Mouse (Mus musculus) heart, postnatal 36 days (tissue): ENCODE data around the gene Hsdl2. TPM values are rescaled to one million over a fixed set of nuclear protein-coding genes. Genes with fewer than 3 reads are reported as not detected.
"Not testable (repeated sequence)": the region's sequence is repeated elsewhere in the genome, so short reads cannot be mapped to it uniquely, and the experiment has no call there.

Experiments
- DNase-seq, 2 experiments: peaks; one replicate each; pipeline ENCODE4 v3.0.0; 2021 to 2022
- intact Hi-C: fragments of 180-260 bp; cut with DNase I; formaldehyde crosslinking; loops from one replicate; pipeline ENCODE4 v1.15.1; 2025
- total RNA-seq, 2 experiments: library from RNA; stranded (reverse); gene quantifications; 2 replicates each; pipeline ENCODE4 v1.2.3; 2021

The Hsdl2 gene
- total RNA-seq = 100 to 1,000 TPM; 240 to 258 TPM

DNA sequence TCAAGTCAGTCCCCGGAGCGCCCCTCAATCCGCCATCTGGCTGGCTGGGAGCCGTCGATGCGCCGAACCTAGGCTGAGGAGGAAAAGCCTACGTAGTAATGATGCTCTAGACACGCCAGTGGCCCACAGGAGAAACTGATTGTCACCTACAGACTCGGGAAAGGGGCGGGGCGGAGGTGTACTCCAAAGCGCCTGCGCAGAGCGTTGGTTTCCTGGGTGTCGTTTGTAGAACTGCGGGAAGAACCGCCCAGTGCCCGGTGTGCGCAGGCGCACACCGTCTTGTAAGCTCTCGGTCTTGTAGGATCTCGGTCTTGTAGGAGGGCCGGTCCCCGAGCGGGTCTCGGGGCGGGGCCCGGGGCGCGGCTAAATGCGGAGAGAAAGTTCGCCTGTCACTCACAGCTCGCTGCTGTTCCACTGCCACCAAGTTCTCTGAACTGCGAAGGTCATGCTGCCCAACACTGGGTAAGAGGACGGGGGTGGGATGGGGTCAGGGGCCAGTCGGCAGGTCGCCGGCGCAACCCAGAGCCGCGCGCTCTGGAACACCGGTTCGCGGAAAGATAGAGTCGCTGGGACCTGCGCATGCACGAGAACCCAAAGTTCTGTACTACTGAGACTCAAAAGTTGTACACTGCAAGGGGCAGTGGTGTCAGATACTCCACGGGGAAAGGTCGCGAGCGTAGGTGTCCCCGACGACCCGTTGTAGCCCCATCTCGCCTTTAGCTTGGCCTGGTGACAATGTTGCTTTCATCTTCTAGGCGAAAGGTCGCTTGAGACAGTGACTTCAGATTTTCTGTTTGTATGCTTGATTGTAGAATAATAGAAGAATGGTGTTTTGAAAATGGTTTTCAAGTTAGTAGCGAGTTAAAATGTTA lies at the start of gene Hsdl2:
TSS of gene Hsdl2 (plus strand) at position 250 of the 872 bp plus-strand sequence.
- intact Hi-C loops = no loop called here
- DNase-seq = peak; percentile 94 to 95

DNA sequence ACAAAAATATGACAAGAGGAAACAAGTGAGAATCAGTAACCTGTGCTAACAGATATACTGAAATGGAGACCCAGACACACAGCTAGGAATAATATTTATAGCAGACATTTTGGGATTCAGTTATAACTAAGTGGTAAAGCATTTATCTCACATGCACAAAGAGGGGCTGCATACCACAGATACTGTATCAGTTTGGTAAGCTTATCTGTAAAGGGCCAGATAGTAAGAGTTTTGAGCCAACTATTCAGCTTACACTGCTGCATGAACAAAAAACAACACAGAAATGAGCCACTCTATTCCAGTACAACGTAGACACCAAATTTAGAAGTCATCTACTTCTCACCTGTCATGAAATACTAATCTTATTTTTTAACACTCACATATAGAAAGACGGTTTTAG lies 48.1 kb upstream of the Hsdl2 start:
- intact Hi-C loops = no loop called here
- no peak for DNase-seq

DNA sequence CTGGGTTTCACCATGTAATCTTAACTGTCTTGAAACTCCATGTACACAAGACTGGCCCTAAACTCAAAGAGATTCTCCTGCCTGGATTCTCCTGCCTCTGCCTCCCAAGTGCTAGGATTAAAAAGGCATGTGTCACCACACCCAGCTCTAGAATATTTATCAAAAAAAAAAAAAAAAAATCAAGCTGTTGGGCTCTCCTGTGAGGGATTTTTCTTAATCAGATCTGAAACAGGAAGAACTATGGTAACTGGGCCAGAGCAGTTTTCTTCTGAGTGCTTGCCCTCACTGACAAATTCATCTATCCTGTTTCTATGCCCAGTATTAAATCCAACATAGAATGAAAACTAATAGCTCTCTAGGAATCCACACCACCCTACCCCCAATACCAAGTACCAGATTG lies 45.7 kb upstream of the Hsdl2 start:
- intact Hi-C loops = no loop called here
- DNase-seq = no peak

DNA sequence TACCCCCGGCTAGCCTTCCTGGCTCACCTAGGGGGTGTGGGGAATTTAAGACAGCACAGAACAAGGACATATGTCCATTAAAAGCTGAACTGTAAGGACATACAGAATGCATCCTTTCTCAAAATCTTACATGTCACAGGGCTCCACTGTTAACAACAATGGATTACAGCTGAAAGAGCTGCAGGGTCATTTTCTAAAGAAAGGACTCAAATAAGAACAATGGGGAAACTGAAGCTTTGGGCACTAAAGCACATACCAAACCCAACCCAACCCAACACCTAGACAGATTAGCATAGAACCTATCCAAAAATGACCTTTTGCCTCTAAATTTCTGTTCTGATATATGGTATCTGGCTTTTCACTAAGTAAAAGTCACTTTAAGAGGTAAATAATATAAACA lies 45.1 kb upstream of the Hsdl2 start:
- no peak for DNase-seq
- intact Hi-C loops = no loop called here

DNA sequence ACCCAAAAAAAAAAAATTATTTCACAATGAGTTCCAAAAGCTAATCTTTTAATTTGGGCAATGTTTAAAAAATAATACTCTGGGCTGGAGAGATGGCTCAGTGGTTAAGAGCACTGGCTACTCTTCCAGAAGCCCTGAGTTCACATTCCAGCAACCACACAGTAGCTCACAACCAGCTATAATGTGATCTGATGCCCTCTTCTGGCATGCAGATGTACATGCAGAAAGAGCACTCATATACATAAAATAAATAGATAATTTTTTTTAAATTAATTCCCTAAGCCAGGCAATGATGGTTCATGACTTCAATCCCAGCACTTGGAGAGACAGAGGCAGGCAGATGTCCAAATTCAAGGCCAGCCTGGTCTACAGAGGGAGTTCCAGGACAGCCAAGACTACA lies 38.4 kb upstream of the Hsdl2 start:
- DNase-seq = no peak
- intact Hi-C loops = no loop called here

DNA sequence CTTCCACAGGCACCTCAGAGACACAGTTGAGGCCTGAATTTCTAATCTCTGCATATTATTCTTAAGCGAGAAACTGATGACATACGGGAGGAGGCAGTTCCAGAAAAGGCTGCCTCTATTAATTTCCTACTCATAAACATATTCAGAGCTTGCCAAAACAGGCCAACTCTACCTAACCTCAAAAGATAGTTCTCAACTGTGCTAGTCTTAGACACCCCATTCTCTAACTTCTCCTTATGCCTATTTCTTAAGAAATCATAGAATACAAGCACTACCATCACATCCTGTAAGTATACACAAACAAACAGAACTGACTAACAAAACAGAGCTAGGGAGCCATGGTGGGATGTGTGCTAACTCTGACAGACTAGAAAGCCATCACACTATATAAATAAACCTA lies 36.7 kb upstream of the Hsdl2 start:
- intact Hi-C loops = loop anchor here (5.0 kb wide), 1 partner anchor 47 kb away; no protein-coding TSS in a partner anchor
- no peak for DNase-seq

DNA sequence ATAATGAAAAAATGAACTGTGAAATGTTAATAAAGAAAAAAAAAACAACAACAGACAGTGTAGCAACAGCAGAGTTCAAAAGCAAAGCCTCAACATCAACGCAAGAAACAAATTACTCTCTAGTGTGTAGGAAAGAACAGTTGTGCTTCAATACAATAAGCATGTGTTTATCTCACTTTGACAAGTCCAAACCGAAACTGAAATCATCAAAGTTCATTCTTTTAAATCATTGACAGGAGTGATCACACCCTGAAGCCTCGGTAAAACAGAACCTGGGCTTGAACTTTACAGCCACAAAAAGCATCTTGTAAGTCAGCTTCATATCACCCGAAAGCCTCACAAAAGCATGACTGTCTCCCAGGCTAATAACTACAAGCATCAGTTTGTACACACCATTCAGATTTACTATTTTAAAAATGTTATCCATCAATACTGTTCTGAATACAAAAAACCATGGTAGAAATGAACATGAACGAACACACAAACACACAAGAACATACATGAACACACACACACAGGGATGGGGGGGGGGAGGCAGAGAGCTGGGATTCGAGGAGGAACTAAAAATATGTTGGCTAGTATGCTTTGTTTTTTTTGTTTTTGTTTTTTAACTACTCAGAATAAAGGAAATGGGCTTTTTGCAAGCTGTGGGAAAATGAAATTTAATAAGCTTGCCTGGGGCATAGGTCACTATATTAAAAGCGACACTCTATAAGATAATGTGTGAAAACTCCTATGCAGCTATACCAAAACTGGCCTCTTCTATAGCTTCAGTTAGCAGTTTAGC lies 34.9 kb upstream of the Hsdl2 start:
- DNase-seq = no peak
- intact Hi-C loops = loop anchor here (5.0 kb wide), 1 partner anchor 49 kb away; no protein-coding TSS in a partner anchor

DNA sequence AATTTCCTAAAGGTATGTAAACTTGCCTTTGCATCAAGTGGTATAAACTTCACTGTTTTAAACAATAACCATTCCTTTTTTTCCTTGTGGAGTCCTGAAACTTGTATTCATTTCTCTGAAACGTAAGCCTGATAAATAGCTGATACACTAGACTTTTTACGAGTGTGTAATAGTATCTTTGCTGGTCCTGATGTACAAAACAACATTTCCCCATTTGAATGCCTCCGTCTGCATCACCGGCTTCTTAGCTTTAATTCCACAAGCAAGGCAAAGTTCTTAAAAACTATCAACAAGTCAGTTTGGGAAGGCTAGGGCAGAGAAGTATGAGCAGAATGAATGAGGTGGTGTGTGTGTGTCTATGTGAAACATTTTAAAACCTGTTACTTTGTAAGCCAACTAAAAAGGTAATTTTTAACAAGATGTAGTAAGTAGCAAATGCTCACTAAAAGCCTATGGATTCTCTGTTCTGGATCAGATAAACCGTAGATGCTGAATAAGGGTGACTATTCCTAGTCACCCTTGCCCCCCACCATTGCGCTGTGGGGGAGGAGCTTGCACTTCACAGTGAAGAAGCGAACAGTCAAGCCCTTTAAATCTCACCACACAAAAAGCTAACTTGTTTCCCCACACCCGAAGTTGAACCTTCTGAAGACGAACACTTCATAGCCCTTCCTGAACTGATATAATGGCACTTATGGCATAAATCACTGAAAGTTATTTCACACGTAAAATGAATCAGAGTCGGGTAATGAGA lies 34.0 kb upstream of the Hsdl2 start:
- DNase-seq = peak in 1 of 2 experiments; percentile 14
- intact Hi-C loops = loop anchor here (5.0 kb wide), 1 partner anchor 50 kb away; no protein-coding TSS in a partner anchor

DNA sequence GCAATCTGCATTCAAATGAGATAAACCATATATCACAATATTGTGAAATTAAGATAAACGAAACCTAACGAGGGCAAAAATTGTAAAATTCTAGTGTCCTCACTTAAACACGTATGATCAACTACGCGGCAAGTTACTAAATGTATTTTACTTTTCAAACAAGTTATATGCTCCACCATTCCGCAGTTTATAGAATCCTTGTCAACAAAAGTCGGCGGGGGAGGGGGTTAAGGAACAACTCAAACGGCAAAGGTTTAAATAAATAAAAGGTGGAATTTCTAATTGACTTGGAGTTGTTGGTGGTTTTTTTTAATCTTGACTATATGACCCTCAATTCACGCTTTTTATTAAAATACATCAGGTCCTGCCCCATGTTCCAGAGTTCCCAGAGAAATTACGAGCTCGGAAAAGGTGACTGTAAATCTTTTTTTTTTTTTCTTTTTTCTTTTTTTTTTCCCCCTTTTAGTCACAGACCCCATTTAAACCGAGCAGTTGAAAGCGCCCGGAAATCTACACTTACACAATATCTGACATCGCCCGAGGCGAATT lies 33.3 kb upstream of the Hsdl2 start:
- intact Hi-C loops = loop anchor here (2.0 to 5.0 kb wide), 2 partner anchors 51 to 359 kb away; partner anchors contain the start of gene Ugcg
- no peak for DNase-seq

DNA sequence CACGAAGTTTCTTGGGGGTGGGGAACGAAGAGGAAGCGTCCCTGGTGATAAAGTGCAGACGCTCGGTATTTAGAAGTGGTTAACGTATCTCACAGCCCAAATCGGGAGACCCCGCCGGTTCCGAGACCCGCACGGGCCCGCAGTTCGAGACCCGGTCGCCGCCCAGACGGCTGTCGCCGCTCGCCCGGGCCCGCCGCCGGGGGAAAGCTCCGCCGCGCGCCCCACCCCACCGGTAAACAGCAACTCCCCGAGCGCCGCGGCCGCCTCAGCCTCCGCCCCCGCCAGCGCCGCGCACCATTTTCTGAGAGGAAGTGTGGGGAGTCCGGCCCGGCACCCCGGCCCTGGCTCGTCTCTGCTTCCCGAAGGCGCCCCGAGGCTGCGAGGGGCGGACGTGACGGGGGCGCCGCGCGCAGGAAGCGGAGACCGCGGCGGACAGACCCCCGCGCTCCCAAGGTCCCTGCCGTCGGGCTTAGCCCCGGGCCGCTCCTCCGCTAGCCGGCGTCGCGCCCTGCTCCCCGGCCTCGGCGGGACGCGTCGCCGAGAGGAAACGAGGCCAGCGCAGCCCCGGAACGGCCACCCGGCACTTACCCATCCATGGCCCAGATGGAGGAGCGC lies 32.7 kb upstream of the Hsdl2 start:
- intact Hi-C loops = loop anchor here (2.0 to 5.0 kb wide), 2 partner anchors 51 to 360 kb away; partner anchors contain the start of gene Ugcg
- peak; percentile 79 to 86 for DNase-seq

DNA sequence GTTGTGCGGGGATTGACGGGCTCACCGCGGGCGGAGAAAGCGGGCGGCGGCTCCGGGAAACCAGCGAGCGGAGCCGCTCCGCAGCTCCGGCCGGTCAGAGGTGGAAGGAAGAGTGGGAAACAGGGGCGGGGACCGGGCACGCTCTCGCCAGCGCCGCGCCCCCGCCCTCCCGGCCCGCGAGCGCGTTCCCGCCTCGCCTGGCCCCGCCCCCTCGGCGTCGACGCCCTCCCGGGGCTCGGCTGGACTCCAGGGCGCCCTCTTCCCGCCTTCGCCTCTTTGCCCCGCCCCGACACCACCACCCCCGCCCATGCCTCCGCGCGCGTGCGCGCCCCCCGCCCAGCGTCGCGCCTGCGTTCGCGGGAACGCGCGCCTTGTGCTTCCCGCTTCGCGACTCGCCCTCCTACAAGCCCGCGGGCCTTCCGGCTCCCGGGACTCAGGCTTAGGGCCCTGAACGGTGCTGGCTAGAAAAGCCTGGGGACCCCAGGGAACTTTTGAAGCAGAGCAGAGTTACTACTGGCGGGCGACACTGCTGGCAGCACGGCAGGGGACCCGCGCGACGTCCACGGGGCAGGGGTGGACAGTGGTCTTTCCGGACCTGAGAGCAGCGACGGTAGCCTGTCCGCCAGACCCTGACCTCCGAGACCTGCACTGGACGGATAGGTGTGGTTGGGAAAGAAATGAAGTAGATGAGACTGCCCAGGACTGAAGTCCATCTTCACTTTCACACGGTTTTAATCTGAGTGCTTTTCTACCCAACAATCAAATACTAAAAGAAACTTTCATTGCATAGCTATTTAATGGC lies 32.0 kb upstream of the Hsdl2 start, which contains the start of gene Ptbp3:
TSS of gene Ptbp3 (minus strand) at position 190 of the 802 bp plus-strand sequence.
- peak; percentile 92 to 93 for DNase-seq
- intact Hi-C loops = loop anchor here (2.0 to 5.0 kb wide), 2 partner anchors 52 to 361 kb away; partner anchors contain the start of gene Ugcg

DNA sequence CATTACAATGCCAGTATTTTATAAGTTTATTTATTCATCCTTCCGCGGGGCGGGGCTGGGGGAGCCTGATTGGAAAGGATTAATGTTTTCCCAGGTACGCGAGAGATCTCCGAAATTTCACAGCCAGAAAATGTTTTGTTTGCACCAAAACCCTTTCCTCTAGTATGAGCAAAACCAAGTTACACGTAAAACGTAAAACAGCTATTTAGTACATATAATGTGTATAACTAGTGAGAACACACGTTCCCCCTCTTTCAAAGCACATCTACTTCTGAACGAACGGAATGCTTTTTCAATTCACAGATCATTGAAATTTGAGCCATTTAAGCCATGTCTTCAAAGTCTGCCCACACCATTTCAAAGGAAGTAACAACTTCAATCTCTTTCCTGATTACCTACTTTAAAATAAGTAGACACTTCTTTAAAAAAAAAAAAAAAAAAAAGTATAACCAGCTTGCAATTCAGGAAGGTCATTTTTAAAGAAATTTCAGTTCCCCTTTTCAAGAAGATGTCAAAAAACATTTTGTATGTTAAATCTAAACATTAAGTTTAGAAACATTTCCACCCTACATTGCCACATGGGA lies 31.3 kb upstream of the Hsdl2 start:
- intact Hi-C loops = loop anchor here (2.0 to 5.0 kb wide), 2 partner anchors 53 to 361 kb away; partner anchors contain the start of gene Ugcg
- no peak for DNase-seq

DNA sequence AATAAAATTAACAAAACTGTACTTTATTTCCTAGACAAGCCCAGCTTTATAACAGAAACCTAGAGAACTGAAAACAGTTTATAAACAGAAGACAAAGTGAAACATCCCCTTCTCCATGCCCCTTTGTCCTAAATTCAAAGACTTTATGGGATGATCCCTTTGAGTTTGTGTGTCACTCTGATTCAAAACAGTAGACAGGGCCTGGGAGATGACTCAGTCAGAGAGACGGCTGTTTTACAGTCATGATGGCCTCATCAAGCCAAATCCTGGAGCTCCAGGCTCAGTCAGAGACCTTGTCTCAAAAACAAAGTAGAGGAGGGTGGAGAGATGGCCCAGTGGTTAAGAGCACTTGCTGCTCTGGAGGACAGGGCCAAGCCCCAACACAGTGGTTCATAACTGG lies 29.5 kb upstream of the Hsdl2 start:
- intact Hi-C loops = no loop called here

DNA sequence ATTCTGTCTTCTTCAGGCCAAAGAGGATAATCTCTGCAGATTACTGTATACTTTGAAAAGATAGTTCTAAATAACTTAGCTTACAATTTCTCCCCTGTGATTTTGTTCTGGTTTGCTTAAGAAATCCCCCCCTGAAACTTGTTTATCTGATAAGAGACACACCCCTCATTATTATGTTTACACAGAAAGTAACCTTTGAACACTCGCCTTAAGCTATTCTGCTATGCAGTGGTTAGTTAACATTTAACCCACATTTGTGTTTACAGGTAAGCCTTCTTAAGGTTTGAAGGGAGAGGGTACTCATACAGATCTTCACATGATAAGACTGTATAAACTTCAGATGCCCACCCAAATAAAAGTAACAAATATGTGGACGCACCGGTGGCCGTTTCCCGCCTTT lies 28.5 kb upstream of the Hsdl2 start:
- no peak for DNase-seq
- intact Hi-C loops = no loop called here

More for the DNA sequence above, 29.5 kb upstream of the Hsdl2 start:
- DNase-seq = no peak

DNA sequence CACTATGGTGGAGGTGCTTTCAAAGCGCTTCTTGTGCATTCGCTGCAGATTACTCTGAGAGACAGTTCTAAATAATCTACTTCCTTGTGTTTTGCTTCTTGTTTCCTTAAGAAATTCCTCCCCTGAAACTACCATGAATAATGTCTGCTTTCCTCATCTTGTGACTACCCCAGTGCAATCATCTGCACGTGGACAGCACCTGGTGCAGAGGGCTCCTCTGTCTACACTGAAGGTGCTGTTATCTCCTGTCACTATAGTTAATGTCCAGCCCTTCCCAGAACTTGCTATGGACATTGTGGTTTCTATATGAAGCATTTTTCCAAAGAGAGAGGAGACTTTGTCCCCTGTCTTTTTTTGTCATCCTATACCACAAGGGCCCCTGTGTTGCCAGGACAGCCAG lies 27.8 kb upstream of the Hsdl2 start:
- intact Hi-C loops = no loop called here
- DNase-seq = no peak

DNA sequence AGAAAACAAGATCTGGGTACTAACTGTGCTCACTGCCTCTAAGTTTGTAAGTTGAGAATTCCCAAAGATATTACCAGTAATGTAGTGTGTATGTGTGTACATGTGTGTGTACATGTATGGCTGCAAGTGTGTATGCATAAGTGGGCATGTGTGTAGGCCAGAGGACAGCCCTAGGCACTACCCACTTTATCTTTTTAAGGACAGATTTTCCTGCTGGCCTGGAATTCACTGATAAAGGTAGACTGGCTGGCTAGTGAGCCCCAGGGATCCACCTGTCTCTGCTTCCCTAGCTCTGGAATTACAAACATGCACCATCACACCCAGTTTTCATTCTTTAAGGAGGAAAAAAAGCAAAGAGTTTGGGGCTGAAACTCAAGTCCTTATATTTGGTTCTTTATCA lies 26.2 kb upstream of the Hsdl2 start:
- DNase-seq = no peak
- intact Hi-C loops = no loop called here

DNA sequence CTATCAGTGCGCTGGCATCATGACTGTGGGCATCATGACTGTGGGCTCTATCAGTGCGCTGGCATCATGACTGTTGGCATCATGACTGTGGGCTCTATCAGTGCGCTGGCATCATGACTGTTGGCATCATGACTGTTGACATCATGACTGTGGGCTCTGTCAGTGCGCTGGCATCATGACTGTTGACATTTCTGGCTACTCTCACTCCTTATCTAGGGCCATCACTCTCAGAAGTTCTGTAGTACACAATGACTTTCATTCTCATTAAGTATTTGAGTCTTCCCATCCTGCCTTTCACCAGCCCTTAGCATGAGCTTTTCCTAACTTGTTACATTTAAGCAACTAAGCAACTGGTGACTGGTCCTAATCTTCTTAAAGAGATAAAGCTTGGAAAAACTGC lies 24.0 kb upstream of the Hsdl2 start:
- DNase-seq, intact Hi-C loops: not testable (repeated sequence)

DNA sequence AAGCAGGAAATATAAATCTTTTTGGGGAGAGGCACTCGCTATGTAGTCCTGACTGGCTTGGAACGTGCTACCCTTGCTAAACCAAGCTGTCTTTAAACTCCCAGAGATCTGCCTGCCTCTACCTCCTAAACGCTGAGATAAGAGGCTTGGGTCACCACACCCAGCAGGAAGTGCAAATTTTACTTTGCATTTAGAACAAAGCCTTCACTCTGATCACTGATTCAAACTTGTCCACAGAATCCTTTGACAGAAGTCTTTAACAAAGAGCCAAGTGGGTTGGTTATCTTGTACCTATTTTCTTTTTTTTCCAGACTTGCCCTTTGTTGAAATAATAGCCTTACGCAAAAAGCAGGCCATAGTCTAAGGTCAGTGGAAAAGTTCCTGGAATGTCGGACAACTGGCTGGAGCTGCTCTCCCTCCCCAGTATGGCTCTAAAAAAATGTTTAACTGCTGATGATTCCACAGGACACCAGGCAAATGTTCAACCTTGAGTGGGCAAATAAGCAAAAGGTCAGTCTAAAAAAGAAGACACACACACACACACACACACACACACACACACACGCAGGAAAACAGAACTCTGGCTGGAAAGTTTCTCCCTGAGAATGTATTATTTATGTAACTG lies 23.2 kb upstream of the Hsdl2 start:
- intact Hi-C loops = no loop called here

More for the DNA sequence above, 23.2 kb upstream of the Hsdl2 start:
- DNase-seq = no peak
